Mouse (Mus musculus) spleen, postnatal 14 days (tissue): ENCODE results near the gene Zc3h12c.

Source experiments
- DNase-seq, 2 experiments: peaks; one replicate each; pipeline ENCODE4 v3.0.0; 2021 to 2022; ENCODE audit warnings: low spot score in 2 of 2

Gene Zc3h12c

DNA sequence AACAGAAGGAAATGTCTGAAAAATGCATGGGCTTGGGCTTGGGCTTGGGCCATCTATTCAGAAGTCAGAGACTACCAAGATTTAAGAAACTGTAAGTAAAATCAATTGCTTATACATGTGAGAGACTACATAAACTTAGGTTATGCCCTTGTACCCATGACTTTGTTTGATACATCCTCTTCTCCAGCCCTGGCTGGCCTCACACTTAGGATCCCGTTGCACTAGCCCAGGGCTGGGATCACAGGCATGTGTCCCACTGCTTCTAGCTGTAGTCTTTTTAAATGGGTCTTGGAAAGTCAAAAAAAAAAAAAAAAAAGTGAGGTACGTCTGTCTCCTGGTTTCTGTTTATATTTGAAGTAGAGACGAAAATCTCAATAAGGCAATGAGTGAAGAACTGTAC is 1.3 kb downstream of the Zc3h12c start:
- DNase-seq: no peak

DNA sequence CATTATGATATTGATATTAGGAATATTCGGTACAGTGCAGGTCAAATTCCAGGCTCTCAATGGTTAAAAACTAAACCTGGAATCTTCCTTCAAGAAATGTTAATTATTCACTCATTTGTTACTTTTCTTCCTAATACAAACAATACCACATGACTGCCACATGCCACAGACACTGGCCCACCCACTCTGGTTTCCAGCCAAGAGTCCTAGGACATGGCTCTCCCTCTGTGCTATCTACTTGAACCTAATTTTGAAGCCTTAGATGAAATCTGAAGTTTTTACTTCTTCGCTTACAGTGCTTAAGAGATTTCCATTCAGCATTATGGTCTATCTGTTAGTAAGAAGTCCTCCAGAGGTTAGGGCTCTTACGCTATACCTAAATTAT is 2.7 kb downstream of the Zc3h12c start:
- DNase-seq: no peak

DNA sequence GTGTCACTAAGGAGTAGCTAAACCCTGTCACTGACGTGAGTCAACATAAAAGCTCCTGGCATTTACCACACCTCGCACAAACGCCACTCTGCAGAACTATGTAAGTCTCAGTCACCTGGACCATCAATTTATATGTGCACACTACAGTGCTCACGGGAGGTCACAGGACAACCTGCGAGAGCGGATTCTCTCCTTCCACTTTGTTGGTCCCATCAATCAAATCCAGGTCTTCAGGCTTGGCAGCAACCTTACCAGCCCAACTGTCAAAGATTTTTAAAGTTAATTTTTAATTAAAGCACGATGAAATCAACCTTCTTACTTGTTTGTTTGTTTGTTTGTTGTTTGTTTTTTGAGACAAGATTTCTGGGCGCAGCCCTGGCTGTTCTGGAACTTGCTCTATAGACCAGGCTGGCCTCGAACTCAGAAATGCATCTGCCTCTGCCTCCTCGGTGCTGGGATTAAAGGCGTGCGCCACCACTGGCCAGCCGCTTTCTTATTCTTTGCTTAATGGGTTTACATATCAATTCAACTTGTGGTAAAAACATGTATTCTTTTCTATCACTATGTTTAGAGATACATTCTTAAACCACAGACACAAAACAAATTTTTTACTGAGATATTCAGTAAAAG is 3.2 kb downstream of the Zc3h12c start:
- DNase-seq: no peak

DNA sequence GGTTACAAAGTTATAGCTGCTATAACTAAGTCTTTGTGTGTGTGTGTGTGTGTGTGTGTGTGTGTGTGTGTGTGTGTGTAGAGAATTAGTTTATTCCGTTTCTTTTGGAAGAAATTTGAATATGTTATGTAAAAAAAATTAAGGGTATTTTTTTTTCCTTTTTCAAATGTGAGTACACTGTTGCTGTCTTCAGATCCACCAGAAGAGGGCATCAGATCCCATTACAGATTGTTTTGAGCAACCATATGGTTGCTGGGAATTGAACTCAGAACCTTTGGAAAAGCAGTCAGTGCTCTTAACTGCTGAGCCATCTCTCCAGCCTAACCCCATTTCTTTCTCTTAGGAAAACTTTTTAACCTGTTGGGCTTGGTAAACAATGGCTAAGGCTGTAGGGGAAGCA is 7.9 kb downstream of the Zc3h12c start:
- no peak for DNase-seq

DNA sequence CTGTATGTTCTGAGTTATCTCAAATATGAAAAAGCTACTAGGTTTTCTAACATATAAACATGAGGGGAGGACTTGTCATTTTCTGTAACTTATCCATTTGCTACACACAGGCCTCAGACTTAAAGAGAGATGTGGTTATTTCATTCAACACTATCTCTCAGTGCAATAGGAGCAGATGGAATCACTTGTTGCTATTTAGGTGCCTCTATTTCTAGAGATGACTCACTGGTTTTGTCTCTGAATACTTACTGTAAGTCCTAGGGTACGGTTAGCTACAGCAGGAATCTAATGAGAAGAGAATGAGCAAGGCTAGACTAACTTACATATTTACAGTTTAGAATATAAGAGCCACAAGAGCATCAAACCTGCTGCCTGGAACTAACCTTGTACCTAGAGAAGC is 9.8 kb downstream of the Zc3h12c start:
- no peak for DNase-seq

DNA sequence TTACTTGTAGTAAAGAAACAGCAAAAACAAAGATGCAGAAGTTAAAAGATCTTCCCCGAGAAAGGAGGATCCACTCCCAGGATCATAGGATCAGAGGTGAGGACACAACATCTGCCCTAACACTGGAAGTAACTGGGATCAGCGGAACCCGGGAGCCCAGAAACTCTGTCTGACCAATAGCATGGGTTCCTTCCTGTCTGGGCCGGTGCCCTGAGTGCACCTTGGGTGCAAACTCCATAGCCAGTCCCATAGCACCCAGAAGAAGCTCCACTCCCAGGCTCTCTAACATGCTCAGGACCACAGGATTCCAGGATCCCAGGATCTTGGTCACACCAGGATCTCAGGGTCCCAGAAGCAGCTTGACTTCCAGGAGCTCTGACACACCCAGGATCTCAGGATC is 13.0 kb downstream of the Zc3h12c start:
- DNase-seq: no peak

DNA sequence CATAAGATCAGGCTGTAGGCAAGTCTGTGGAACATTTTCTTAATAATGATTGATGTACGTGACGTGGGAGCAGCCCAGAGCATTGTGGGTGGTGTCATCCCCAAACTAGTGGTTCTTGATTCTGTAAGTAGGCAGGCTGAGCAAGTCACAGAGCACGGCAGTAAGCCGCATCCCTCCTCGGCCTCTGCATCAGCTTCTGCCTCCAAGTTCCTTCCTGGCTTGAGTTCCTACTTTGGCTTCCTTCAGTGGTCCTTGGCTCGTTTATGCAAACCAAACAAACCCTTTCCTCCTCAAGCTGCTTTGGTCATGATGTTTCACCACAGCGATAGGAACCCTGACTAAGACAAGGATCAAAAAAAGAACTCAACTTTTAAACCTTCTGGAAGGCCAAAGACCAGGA is 14.1 kb downstream of the Zc3h12c start:
- no peak for DNase-seq

DNA sequence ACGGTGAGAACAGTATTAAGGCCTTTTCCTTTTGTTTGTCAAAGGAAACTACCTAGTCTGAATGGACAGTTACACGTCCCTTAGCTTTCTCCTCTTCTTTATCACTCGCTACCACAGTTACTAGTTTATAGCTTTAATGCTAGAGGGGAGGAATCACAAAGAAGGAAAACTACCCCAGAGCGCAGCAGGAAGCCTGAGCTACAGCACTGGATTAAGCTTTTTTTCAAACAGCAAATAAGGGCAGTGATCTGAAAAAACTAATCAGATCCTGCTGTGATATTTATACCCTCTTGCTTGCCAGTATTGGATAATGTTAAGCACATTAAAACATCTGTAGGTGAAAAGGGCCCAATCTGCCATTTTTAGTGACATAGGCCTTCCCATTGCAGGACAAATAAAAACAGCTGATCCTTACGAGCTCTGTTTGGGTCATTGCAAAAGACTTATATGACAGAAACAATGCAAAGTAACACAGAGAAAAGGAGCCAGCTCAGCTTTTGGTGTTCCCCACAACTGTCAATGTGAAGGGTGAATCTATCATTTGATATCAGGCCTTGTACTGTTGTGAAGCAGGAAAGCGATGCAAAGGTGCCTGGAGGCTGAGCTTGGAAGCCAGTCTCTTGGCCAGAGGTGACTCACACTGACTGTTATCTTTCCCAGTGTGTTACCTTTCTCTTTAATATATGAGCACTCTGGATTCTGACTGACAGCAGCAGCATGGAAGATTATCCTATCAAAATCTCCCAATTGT is 16.1 kb downstream of the Zc3h12c start:
- DNase-seq: no peak

DNA sequence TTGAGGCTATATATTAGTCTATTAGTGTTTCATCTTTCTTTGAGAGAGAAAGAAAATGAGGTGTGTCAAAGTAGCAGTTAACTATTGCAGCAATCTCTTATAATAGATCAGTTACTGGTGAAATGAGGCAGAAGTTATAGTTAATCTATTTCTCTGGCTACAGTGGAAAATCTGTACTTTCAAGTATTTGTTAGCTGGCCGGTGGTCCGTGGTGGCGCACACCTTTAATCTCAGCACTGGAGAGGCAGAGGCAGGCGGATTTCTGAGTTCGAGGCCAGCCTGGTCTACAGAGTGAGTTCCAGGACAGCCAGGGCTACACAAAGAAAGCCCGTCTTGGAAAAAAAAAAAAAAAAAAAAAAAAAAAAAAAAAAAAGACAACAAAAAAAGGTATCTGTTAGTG is 18.6 kb downstream of the Zc3h12c start:
- DNase-seq: no peak

DNA sequence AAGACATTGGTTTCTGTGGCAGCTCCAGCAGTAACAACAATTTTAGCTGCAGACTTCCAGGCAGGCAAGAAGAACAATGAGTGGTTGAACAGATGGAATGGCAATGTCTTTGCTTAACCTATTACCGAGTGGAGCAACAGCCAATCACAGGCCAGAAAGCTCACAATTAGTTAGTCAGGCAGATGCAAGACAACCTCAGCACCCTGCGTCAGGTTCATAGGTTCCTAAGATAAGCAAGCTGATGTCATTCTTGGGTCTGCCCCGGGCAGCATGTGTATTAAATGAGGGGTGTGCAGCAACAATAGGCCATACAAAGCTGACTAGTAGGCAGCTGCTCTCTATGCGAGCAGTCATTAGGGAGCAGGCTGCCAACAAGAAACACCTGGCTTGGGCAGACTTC is 19.1 kb downstream of the Zc3h12c start:
- DNase-seq: no peak

DNA sequence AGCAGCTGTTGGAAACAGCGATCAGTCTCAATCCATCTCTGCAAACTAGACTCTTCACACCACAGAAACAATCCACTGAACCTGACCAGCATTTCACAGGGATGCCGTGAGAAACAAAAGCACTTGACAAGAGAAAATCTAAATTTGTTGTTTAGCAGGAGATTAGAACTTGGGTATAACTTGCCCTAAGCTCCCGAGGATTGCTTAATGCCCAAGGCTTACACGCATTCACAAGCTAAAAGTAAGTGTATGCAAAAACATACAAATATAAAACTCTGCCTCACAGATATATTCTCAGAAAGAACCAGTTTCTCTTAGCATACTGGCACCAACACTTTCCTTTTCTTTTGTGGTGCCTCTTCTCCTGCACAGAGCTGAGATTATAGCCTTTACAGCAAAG is 19.5 kb downstream of the Zc3h12c start:
- no peak for DNase-seq

DNA sequence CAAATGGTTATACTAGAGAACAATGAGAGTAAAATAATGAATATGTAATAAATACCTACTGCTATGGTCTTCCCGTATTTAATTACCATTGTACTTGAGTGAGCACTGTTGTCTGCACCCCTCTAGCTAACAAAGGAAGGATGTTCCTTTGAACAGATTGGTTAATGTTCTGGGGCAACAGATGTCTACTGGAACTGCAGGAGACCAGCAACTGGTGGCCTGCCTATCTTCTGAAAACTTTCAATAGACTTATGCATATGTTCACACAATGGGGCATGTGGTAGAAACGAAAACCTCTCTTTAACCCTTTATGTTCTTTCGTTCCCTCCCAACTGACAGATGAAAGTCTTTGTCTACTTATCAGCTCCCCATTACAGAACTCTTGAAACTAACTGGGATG is 20.1 kb downstream of the Zc3h12c start:
- DNase-seq: no peak

DNA sequence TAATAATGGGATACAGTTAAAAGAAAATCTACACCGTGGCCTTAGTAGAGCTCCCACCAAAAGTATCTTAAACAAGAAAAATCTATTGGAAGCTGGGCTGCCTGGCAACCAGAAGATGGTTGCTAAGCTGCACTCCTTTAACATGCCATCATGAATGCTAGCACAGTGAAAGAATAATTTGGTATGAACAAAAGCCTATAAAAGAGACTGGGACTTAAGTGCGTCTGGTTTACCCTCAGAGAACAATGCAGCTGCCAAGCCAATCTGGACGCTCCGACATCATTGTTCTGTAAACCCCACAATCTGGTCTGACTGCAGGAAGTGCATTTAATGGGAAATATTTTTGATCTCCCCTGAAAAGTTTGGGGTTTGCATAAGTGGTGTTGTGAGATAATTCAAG is 22.1 kb downstream of the Zc3h12c start:
- DNase-seq: no peak

DNA sequence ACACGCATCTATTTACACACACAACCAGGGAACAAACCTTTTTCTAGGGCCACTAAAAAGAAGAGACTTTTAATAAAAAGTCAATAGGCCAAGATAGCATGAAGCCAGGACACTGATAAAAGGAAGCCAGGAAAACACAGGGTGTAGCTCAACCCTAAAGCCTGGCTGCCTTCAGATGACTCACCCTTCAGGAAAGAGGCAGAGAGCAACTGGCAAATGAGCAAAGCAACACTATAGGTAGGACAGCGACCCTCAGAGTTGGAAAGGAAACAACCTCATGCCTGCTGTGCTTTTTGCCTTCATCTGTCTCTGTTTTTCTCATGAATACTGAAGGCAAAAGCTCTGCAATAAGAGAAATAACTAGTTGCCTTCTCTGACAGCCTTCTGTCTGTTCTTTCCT is 35.6 kb downstream of the Zc3h12c start:
- no peak for DNase-seq

DNA sequence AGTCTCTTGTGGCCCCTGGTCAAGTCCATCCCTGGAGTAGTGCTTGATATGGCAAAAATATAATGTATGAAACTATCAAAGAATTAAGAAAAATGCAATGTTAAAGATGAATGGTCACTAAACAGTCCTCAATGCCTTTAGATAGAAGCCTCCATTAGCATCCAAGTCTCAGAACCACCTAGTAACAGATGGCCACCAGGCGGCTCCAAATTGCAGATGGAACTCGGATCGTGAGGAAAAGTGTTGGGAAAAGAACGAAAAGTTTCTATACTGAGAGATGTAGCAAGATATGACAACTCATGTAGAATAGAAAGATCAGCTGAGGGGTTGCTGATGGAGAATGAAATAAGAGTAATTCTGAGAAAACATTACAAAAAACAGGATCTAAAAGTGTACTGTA is 38.0 kb downstream of the Zc3h12c start:
- DNase-seq: no peak

DNA sequence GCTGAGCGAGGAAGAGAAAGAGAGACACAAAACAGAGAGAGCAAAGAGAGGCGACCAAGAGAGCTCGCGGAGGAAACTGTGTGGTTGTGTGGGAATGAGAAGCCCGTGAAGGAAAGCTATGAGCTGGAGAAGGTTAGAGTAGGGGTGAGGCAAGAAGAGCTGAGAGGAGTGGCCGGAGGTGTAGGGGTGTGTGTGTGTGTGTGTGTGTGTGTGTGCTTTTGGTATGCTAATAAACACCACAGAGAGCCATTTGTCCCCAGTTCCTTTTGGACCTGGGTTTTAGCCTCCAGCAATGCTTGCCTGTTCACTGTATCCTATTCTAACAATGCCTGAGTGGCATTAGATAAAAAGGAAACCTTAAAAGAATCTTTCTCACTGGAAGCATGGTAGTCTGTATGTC is 43.1 kb downstream of the Zc3h12c start:
- no peak for DNase-seq

DNA sequence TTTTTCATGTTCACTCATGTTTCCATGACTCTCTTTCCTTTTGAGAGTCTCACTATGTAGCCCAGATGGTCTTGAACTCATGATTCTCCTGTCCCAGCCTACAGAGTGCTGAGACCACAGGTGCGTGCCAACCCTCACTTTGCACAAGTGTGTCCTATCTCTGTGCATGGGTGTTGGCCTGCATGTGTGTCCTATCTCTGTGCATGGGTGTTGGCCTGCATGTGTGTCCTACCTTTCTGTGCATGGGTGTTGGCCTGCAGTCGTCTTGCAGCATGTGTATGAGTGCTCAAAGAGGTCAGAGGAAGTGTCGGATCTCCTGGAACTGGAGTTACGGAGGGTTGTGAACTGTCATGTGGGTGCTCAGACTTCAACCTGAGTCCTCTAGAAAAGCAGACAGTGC is 49.2 kb downstream of the Zc3h12c start:
- DNase-seq: no peak

DNA sequence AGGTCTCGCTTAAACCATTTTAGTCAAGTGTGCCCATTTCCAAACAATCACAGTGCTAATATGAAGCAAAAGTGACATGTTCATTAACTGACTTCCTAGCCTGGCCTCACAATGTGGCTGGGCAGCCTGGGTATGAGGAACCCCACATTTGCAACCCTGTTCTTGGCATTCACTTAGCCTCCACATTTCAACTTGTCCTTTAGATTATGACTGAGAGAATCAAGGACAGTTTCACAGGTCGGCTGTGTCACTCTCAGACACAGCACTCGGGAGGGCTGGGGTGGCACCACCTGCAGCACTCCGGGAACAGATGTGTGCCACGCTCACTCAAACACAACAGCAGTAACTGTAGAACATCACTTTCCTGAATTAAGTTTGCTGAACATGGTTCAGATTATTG is 55.3 kb downstream of the Zc3h12c start:
- no peak for DNase-seq

DNA sequence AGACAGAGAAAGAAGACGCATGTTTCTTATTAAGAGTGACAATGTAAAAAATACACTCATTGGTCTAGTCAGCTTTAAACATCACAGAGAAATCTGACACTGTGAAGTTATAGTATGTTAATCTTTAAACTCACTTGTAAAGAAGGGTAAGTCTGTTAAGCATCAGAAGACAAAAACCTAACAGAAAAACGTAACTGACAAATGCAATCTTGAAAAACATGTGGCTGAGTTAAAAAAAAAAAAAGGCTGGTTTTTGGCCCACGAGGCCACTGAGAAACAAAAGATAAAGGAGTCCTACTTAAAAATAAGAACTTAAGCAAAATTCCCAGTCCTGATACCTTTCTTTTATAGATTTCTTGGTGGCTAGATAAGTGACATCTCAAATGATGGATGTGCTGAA is 57.6 kb downstream of the Zc3h12c start:
- DNase-seq: no peak

DNA sequence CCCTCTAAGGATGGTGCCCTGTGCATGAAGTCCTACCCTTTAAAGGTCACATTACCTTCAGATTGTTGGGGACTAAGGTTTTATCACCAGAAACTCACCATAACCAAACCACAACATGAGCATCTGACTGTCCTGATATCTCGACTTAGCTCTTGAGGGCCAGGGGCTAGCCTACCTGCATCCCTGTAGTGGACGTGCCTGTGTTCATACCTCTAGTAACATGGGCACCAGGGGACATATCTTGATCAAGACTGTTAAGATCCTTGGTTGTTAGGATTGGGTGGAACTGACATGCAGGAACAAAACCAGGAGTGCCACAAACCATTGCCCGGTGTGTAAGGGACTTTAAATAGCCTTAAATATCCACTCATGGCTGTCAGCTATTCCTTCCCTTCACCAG is 61.2 kb downstream of the Zc3h12c start:
- no peak for DNase-seq

DNA sequence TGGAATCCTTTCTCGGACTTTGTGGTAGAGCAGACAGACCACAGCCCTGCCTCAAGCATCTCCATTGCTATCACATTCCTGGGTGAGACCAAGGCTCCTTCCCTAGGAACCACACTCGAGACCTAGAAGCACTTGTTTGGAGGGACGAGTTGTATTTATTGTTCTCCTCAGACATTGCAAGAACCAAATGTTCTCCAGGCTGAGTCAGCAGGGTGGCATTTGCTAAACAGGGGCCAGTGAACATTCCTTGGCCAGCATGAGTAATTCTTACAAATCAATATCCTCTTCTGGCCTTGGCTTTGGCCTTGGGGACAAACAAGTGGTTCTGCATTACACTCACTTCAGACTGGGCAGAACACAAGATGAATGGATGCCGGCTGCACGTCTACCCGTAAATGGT is 62.9 kb downstream of the Zc3h12c start:
- no peak for DNase-seq

DNA sequence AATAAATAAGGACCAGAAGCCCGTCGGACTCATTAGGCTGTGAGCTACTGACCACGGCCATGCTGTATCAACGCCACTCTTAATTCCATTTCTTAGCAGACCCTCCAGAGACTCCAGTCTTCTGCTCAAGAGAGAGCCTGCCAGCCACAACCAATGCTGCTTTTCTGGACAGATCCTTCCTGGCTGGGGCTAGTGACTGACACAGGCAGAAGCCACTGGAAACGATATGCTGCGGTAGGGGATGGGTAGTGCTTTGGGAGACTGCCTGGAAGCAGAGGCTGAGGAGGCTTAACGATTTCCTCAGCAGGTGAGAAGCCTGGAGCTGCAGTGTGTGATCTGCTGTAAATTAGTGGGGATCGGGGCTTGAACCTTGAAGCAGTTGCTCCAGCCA is 64.2 kb downstream of the Zc3h12c start:
- no peak for DNase-seq

DNA sequence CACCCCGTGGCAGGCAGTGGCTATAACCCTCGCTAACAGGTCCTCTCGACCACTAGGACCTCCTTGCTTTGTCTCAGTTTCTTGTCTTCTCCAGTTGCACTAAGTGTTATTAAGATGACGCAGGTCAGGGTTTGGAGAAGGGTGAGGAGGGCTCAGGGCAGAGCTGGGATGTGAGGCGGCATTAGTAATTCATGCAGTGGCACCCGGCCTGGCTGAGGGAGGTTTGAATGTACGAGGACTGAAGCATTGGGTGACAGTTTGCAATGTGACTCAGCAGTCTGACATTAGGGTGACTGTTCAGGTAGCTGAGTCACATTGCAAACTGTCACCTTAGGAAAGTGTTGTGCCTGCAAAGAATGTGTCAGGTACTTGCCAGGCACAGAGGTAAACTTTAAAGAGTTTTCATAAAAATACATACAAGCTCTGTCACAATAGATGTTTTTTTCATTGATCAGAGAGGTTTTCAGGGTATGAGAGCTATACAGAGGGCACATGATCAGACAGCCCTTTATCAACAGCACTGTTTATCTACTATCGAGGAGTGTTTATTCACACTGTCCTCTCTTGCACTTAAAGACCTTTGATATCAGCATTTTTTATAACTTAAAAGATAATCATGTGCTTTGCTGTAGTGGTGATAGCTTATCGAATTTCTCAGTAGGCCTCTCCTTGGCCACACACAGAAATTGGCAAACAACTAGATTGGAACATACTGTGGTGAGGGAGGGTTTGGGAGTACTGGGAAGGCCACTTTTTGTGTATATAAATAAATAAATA is 64.7 kb downstream of the Zc3h12c start:
- DNase-seq: no peak
